23 mouse cellular contexts compared by ENCODE assay signal in genomic region chr19:30451543-30451920, GRCm38 (mm10).
DNase-seq lines count a peak whose midpoint lies in the region; ATAC-seq and TF ChIP-seq lines count a peak whose summit lies in the region.
"Had no signal": no experiment of that assay in that cellular context is flagged by ENCODE, and none has a peak within 500 bp of the region (broad histone marks: within the 10 kb centered on the region; RNA-seq: fewer than 3 reads in every experiment).

No protein-coding gene starts in this region.

- TF ChIP-seq POLR2A in limb, embryonic 14.5 days (IDR thresholded peaks at IDR 0.05; ENCODE audit: borderline replicate concordance, extremely low read depth, insufficient read depth, insufficient read length): no peak

- ATAC-seq in embryonic facial prominence, embryonic 13.5 days (ENCODE audit: insufficient number of reproducible peaks, insufficient read depth, low FRiP score, low TSS enrichment, low read depth): no peak
- ATAC-seq in hindbrain, postnatal 0 days: peak; percentile 49; the same call in 1 of the 2 replicates
- ATAC-seq in hindbrain, embryonic 13.5 days (ENCODE audit: low FRiP score): no peak
- ATAC-seq in midbrain, embryonic 15.5 days (replicated peaks): peak; percentile 76; the same call in 1 of the 2 replicates
- peak; percentile 89 for ATAC-seq in limb, embryonic 14.5 days (ENCODE audit: low FRiP score, low read depth)
- no peak for ATAC-seq in frontal cortex, adult (ENCODE audit: low TSS enrichment)
- ATAC-seq: CD4-positive, CD25-positive, alpha-beta regulatory T cell, adult 4 months had no signal

- H3K4me2 ChIP-seq in embryonic facial prominence, embryonic 13.5 days: no peak overlapping the region
- peak overlapping the region; percentile 27 for H3K4me2 ChIP-seq in hindbrain, postnatal 0 days (ENCODE audit: low read depth, low read length)
- H3K4me2 ChIP-seq in hindbrain, embryonic 13.5 days: no peak overlapping the region
- H3K4me2 ChIP-seq in midbrain, embryonic 15.5 days: no peak overlapping the region
- 0 out of 2 replicates have a peak overlapping the region, but pooled peaks have one; percentile 6 for H3K4me2 ChIP-seq in limb, embryonic 14.5 days (replicated peaks; ENCODE audit: low read depth, low read length, severe bottlenecking)
- H3K4me2 ChIP-seq: embryonic facial prominence, embryonic 12.5 days; liver, embryonic 13.5 days; lung, embryonic 15.5 days; neural tube, embryonic 12.5 days had no signal

- peak overlapping the region; percentile 66; the same call in 1 of the 2 replicates for H3K27ac ChIP-seq in embryonic facial prominence, embryonic 13.5 days
- no peak overlapping the region for H3K27ac ChIP-seq in embryonic facial prominence, embryonic 10.5 days (replicated peaks)
- no peak overlapping the region for H3K27ac ChIP-seq in hindbrain, postnatal 0 days
- no peak overlapping the region for H3K27ac ChIP-seq in hindbrain, embryonic 13.5 days
- no peak overlapping the region for H3K27ac ChIP-seq in midbrain, embryonic 15.5 days
- no peak overlapping the region for H3K27ac ChIP-seq in midbrain, embryonic 10.5 days (replicated peaks)
- peak overlapping the region; percentile 56; the same call in 1 of the 2 replicates for H3K27ac ChIP-seq in limb, embryonic 14.5 days (replicated peaks; ENCODE audit: low read depth, low read length)
- H3K27ac ChIP-seq: embryonic facial prominence, embryonic 12.5 days; heart, adult 2 months; left cerebral cortex, adult 2 months; liver, embryonic 13.5 days; lung, embryonic 15.5 days; neural tube, embryonic 12.5 days; stomach, postnatal 0 days had no signal

- peaks cover 5% of the 10 kb centered on the region for H3K4me1 ChIP-seq in embryonic facial prominence, embryonic 13.5 days
- H3K4me1 ChIP-seq in embryonic facial prominence, embryonic 10.5 days: no peaks in the 10 kb centered on the region
- no peaks in the 10 kb centered on the region for H3K4me1 ChIP-seq in hindbrain, postnatal 0 days (ENCODE audit: insufficient read depth, low read length)
- H3K4me1 ChIP-seq in hindbrain, embryonic 13.5 days (replicated peaks): peaks cover 6% of the 10 kb centered on the region; the same call in 1 of the 2 replicates
- H3K4me1 ChIP-seq in midbrain, embryonic 15.5 days: no peaks in the 10 kb centered on the region
- H3K4me1 ChIP-seq in midbrain, embryonic 10.5 days: peaks cover 11% of the 10 kb centered on the region
- H3K4me1 ChIP-seq in limb, embryonic 14.5 days (ENCODE audit: control insufficient read depth, insufficient read depth, low read length): peaks cover 9% of the 10 kb centered on the region; the same call in 1 of the 2 replicates
- H3K4me1 ChIP-seq: embryonic facial prominence, embryonic 12.5 days; liver, embryonic 13.5 days; lung, embryonic 15.5 days; neural tube, embryonic 12.5 days had no signal

- H3K9me3 ChIP-seq in embryonic facial prominence, embryonic 13.5 days: no peaks in the 10 kb centered on the region
- no peaks in the 10 kb centered on the region for H3K9me3 ChIP-seq in embryonic facial prominence, embryonic 10.5 days
- no peaks in the 10 kb centered on the region for H3K9me3 ChIP-seq in hindbrain, postnatal 0 days (ENCODE audit: low read length)
- H3K9me3 ChIP-seq in hindbrain, embryonic 13.5 days: no peaks in the 10 kb centered on the region
- no peaks in the 10 kb centered on the region for H3K9me3 ChIP-seq in midbrain, embryonic 15.5 days
- H3K9me3 ChIP-seq in midbrain, embryonic 10.5 days (replicated peaks): no peaks in the 10 kb centered on the region
- H3K9me3 ChIP-seq in limb, embryonic 14.5 days (ENCODE audit: control insufficient read depth, low read length): no peaks in the 10 kb centered on the region
- H3K9me3 ChIP-seq: embryonic facial prominence, embryonic 12.5 days; G1E; liver, embryonic 13.5 days; lung, embryonic 15.5 days; neural tube, embryonic 12.5 days had no signal

- no peaks in the 10 kb centered on the region for H3K36me3 ChIP-seq in embryonic facial prominence, embryonic 13.5 days
- H3K36me3 ChIP-seq in embryonic facial prominence, embryonic 10.5 days (replicated peaks): no peaks in the 10 kb centered on the region
- H3K36me3 ChIP-seq in hindbrain, postnatal 0 days (ENCODE audit: insufficient read depth, low read length): no peaks in the 10 kb centered on the region
- no peaks in the 10 kb centered on the region for H3K36me3 ChIP-seq in hindbrain, embryonic 13.5 days
- no peaks in the 10 kb centered on the region for H3K36me3 ChIP-seq in midbrain, embryonic 15.5 days (replicated peaks)
- H3K36me3 ChIP-seq in midbrain, embryonic 10.5 days: no peaks in the 10 kb centered on the region
- no peaks in the 10 kb centered on the region for H3K36me3 ChIP-seq in limb, embryonic 14.5 days (ENCODE audit: control insufficient read depth, insufficient read depth, low read length)
- H3K36me3 ChIP-seq: embryonic facial prominence, embryonic 12.5 days; G1E; liver, embryonic 13.5 days; lung, embryonic 15.5 days; neural tube, embryonic 12.5 days had no signal

- H3K27me3 ChIP-seq in embryonic facial prominence, embryonic 13.5 days: no peaks in the 10 kb centered on the region
- H3K27me3 ChIP-seq in embryonic facial prominence, embryonic 10.5 days (replicated peaks; ENCODE audit: low read depth, poor library complexity, severe bottlenecking): no peaks in the 10 kb centered on the region
- no peaks in the 10 kb centered on the region for H3K27me3 ChIP-seq in hindbrain, postnatal 0 days (ENCODE audit: insufficient read depth, low read length)
- no peaks in the 10 kb centered on the region for H3K27me3 ChIP-seq in hindbrain, embryonic 13.5 days
- no peaks in the 10 kb centered on the region for H3K27me3 ChIP-seq in midbrain, embryonic 15.5 days (replicated peaks)
- H3K27me3 ChIP-seq in midbrain, embryonic 10.5 days (ENCODE audit: low read depth, poor library complexity, severe bottlenecking): no peaks in the 10 kb centered on the region
- H3K27me3 ChIP-seq in limb, embryonic 14.5 days (ENCODE audit: control insufficient read depth, insufficient read depth, low read length): no peaks in the 10 kb centered on the region
- H3K27me3 ChIP-seq: embryonic facial prominence, embryonic 12.5 days; liver, embryonic 13.5 days; lung, embryonic 15.5 days; neural tube, embryonic 12.5 days had no signal

- DNase-seq in embryonic facial prominence, embryonic 10.5 days (ENCODE audit: low spot score): no peak
- DNase-seq in hindbrain, postnatal 0 days (ENCODE audit: low spot score): peak; percentile 39
- no peak for DNase-seq in midbrain, embryonic 10.5 days (ENCODE audit: low spot score)
- DNase-seq in limb, embryonic 14.5 days (ENCODE audit: low spot score): peak; percentile 87
- DNase-seq: adrenal gland, postnatal 14 days; cerebellum, adult 8-10 months; heart, adult 2 months; heart, postnatal 36 days; kidney, adult 2 months; layer of hippocampus, adult 9-11 months; liver, embryonic 13.5 days; right cerebral cortex, adult 18-20 months had no signal

- no peak for TF ChIP-seq CTCF in hindbrain, postnatal 0 days (IDR thresholded peaks at IDR 0.05; ENCODE audit: low read depth)

- no peak overlapping the region for H3K4me3 ChIP-seq in embryonic facial prominence, embryonic 13.5 days
- no peak overlapping the region for H3K4me3 ChIP-seq in embryonic facial prominence, embryonic 10.5 days
- H3K4me3 ChIP-seq in hindbrain, postnatal 0 days (ENCODE audit: low read length): no peak overlapping the region
- H3K4me3 ChIP-seq in hindbrain, embryonic 13.5 days: no peak overlapping the region
- no peak overlapping the region for H3K4me3 ChIP-seq in midbrain, embryonic 15.5 days
- H3K4me3 ChIP-seq in midbrain, embryonic 10.5 days: no peak overlapping the region
- no peak overlapping the region for H3K4me3 ChIP-seq in limb, embryonic 14.5 days (replicated peaks; ENCODE audit: low read length)
- H3K4me3 ChIP-seq: embryonic facial prominence, embryonic 12.5 days; heart, adult 2 months; left cerebral cortex, adult 2 months; liver, embryonic 13.5 days; lung, embryonic 15.5 days; neural tube, embryonic 12.5 days had no signal

- no peak overlapping the region for H3K9ac ChIP-seq in embryonic facial prominence, embryonic 13.5 days
- no peak overlapping the region for H3K9ac ChIP-seq in hindbrain, postnatal 0 days (replicated peaks; ENCODE audit: low read length)
- no peak overlapping the region for H3K9ac ChIP-seq in hindbrain, embryonic 13.5 days
- no peak overlapping the region for H3K9ac ChIP-seq in midbrain, embryonic 15.5 days
- H3K9ac ChIP-seq in limb, embryonic 14.5 days (ENCODE audit: low read depth, low read length, severe bottlenecking): no peak overlapping the region
- H3K9ac ChIP-seq: embryonic facial prominence, embryonic 12.5 days; liver, embryonic 13.5 days; lung, embryonic 15.5 days; neural tube, embryonic 12.5 days had no signal

- 50% methylated on average over 8 of the region's 8 CpGs for WGBS in embryonic facial prominence, embryonic 13.5 days
- 82% methylated on average over 8 of the region's 8 CpGs for WGBS in embryonic facial prominence, embryonic 10.5 days
- 57% methylated on average over 8 of the region's 8 CpGs for WGBS in hindbrain, postnatal 0 days
- 78% methylated on average over 8 of the region's 8 CpGs for WGBS in hindbrain, embryonic 13.5 days
- 65% methylated on average over 8 of the region's 8 CpGs for WGBS in midbrain, embryonic 15.5 days
- 84% methylated on average over 8 of the region's 8 CpGs for WGBS in midbrain, embryonic 10.5 days
- 29% methylated on average over 8 of the region's 8 CpGs for WGBS in limb, embryonic 14.5 days

Comparison
In these comparisons a context has a peak if more than half of its experiments do, and no peak if none do; other contexts are left out.
1. ATAC-seq: peak in hindbrain, postnatal 0 days (single experiment), midbrain, embryonic 15.5 days (single experiment) and limb, embryonic 14.5 days (single experiment); none in embryonic facial prominence, embryonic 13.5 days (single experiment), hindbrain, embryonic 13.5 days (single experiment) and frontal cortex, adult (single experiment).
2. H3K27ac ChIP-seq: peak in embryonic facial prominence, embryonic 13.5 days (single experiment) and limb, embryonic 14.5 days (single experiment); none in embryonic facial prominence, embryonic 10.5 days (single experiment), hindbrain, postnatal 0 days (single experiment), hindbrain, embryonic 13.5 days (single experiment), midbrain, embryonic 15.5 days (single experiment) and midbrain, embryonic 10.5 days (single experiment).
3. H3K4me2 ChIP-seq: peak in hindbrain, postnatal 0 days (single experiment) and limb, embryonic 14.5 days (single experiment); none in embryonic facial prominence, embryonic 13.5 days (single experiment), hindbrain, embryonic 13.5 days (single experiment) and midbrain, embryonic 15.5 days (single experiment).
4. DNase-seq: peak in hindbrain, postnatal 0 days (single experiment) and limb, embryonic 14.5 days (single experiment); none in embryonic facial prominence, embryonic 10.5 days (single experiment) and midbrain, embryonic 10.5 days (single experiment).